Mouse (Mus musculus) left cerebral cortex, postnatal 4 days (tissue): Measurements from ENCODE around the gene Grid1. TPM values are rescaled to one million over a fixed set of nuclear protein-coding genes. Genes with fewer than 3 reads are reported as not detected.

Source experiments
- DNase-seq: peaks from one replicate; pipeline ENCODE4 v3.0.0-alpha.2; 2022
- intact Hi-C: fragments of 180-260 bp; cut with DNase I; formaldehyde crosslinking; loops from one replicate; pipeline ENCODE4 v1.15.1; 2025
- total RNA-seq, 2 experiments: library from RNA; stranded (reverse); gene quantifications; 2 replicates each; pipeline ENCODE4 v1.2.3; 2021

The Grid1 gene
- total RNA-seq, 2 experiments from 2014 or later = 42.9 to 51.1 TPM

GRCm38 (mm10) chr14:34905697-34906096 is 85.8 kb downstream of the Grid1 start:
- intact Hi-C loops = loop anchor here (10.0 kb wide), 1 partner anchor 59 kb away; no protein-coding TSS in a partner anchor
- DNase-seq = no peak

- intact Hi-C loops = loop anchor here (10.0 kb wide), 1 partner anchor 56 kb away; no protein-coding TSS in a partner anchor
- DNase-seq = peak; percentile 21
Measured at GRCm38 (mm10) chr14:34908366-34908765, 88.5 kb downstream of the Grid1 start.

GRCm38 (mm10) chr14:34908804-34909203 is 88.9 kb downstream of the Grid1 start:
- intact Hi-C loops = loop anchor here (10.0 kb wide), 1 partner anchor 56 kb away; no protein-coding TSS in a partner anchor
- no peak for DNase-seq

GRCm38 (mm10) chr14:34916315-34916714 is 96.4 kb downstream of the Grid1 start:
- intact Hi-C loops = no loop called here
- DNase-seq = no peak

- no peak for DNase-seq
- intact Hi-C loops = no loop called here
Measured at GRCm38 (mm10) chr14:34917111-34917510, 97.2 kb downstream of the Grid1 start.

- intact Hi-C loops = no loop called here
- no peak for DNase-seq
Measured at GRCm38 (mm10) chr14:34919221-34919620, 99.3 kb downstream of the Grid1 start.

GRCm38 (mm10) chr14:34921265-34921664 is 101.4 kb downstream of the Grid1 start:
- intact Hi-C loops = no loop called here
- DNase-seq = no peak

GRCm38 (mm10) chr14:34925021-34925420 is 105.1 kb downstream of the Grid1 start:
- intact Hi-C loops = no loop called here
- peak; percentile 24 for DNase-seq

- peak; percentile 43 for DNase-seq
- intact Hi-C loops = no loop called here
Measured at GRCm38 (mm10) chr14:34930040-34930719, 110.3 kb downstream of the Grid1 start.

- peak; percentile 25 for DNase-seq
- intact Hi-C loops = no loop called here
Measured at GRCm38 (mm10) chr14:34933197-34933596, 113.3 kb downstream of the Grid1 start.

GRCm38 (mm10) chr14:34936192-34936770 is 116.4 kb downstream of the Grid1 start:
- intact Hi-C loops = no loop called here
- DNase-seq = peak; percentile 23

- intact Hi-C loops = loop anchor here (10.0 kb wide), 1 partner anchor 140 kb away; no protein-coding TSS in a partner anchor
Measured at GRCm38 (mm10) chr14:34944390-34944979, 124.6 kb downstream of the Grid1 start.

GRCm38 (mm10) chr14:34945471-34946313 is 125.8 kb downstream of the Grid1 start:
- intact Hi-C loops = loop anchor here (10.0 kb wide), 1 partner anchor 139 kb away; no protein-coding TSS in a partner anchor

More at GRCm38 (mm10) chr14:34944390-34944979, 124.6 kb downstream of the Grid1 start:
- peak; percentile 53 for DNase-seq

GRCm38 (mm10) chr14:34946314-34946583 is 126.3 kb downstream of the Grid1 start:
- no peak for DNase-seq
- intact Hi-C loops = loop anchor here (10.0 kb wide), 1 partner anchor 139 kb away; no protein-coding TSS in a partner anchor

More at GRCm38 (mm10) chr14:34945471-34946313, 125.8 kb downstream of the Grid1 start:
- DNase-seq = no peak

GRCm38 (mm10) chr14:34948249-34948648 is 128.3 kb downstream of the Grid1 start:
- no peak for DNase-seq
- intact Hi-C loops = loop anchor here (10.0 kb wide), 1 partner anchor 137 kb away; no protein-coding TSS in a partner anchor

GRCm38 (mm10) chr14:34952311-34952710 is 132.4 kb downstream of the Grid1 start:
- DNase-seq = no peak
- intact Hi-C loops = no loop called here

GRCm38 (mm10) chr14:34953566-34953965 is 133.7 kb downstream of the Grid1 start:
- intact Hi-C loops = no loop called here
- peak; percentile 55 for DNase-seq

GRCm38 (mm10) chr14:34955689-34956088 is 135.8 kb downstream of the Grid1 start:
- intact Hi-C loops = no loop called here
- no peak for DNase-seq

- intact Hi-C loops = loop anchor here (10.0 kb wide), 1 partner anchor 55 kb away; no protein-coding TSS in a partner anchor
- peak; percentile 72 for DNase-seq
Measured at GRCm38 (mm10) chr14:34960227-34960626, 140.3 kb downstream of the Grid1 start.

GRCm38 (mm10) chr14:34963616-34964168 is 143.8 kb downstream of the Grid1 start:
- intact Hi-C loops = loop anchor here (10.0 kb wide), 1 partner anchor 59 kb away; no protein-coding TSS in a partner anchor

More at GRCm38 (mm10) chr14:34963616-34964168, 143.8 kb downstream of the Grid1 start:
- no peak for DNase-seq
